Mouse (Mus musculus) CD4-positive, CD25-positive, alpha-beta regulatory T cell, adult 2 months (primary cell): Measurements from ENCODE around the gene Gpatch2l.

Experiments used
- DNase-seq: peaks from one replicate; pipeline ENCODE4 v3.0.0-alpha.2; 2012; ENCODE audit warnings: low read depth, low spot score

Gene Gpatch2l

DNA sequence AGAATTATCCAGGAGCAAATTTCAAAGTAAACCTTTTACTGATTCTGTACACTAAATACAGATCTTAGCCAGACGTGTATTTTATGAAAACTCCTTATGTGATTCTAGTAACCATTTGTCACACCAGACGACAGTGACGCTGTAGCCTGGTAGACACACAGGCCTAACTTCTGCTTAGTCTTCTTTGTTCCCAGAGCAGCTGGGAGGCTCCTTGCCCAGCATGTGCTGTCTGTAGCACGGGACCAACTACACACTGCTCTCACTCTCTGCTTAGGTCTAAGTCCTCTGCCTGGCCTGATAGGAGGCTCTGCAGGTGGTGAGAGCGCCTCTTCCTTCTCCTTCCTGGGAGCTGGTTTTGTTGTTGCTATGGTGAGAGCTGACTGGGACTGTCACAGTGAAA, 35.2 kb downstream of the Gpatch2l start:
- no peak for DNase-seq

DNA sequence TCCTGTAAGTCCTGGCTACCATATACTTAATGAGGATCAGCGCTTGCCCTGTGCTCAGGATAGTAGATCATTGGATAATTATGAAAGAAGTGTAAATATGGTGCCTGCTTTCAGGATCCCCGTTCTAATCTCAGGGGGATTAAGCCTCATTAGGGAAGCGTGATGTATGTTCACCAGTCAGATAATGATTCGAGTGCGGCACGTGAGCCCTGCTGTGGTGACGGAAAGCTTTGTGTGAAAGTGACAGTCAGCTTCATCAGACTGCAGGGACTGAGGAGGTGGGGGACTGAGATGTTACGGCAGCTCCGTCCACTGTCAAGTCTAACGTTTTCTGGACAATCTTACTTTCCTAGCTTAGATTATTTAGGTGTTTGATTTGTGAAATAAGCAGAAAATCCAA, 38.3 kb downstream of the Gpatch2l start:
- DNase-seq, result no peak

DNA sequence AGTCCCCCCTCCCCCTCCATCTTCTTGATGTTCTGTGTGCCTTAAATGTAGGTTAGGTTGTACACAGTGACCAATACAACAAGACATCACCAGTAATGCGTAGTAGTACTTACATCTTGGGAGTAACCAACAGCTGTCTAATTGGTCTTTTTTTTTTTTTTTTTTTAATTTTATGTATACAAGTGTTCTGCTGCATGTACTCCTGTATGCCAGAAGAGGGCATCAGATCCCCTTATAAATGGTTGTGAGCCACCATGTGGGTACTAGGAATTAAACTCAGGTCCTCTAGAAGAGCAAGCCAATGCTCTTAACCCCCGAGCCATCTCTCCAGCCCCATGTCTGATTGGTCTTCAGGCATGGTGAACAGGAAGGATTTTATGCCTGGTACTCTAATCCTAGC, 44.0 kb downstream of the Gpatch2l start:
- no peak for DNase-seq

DNA sequence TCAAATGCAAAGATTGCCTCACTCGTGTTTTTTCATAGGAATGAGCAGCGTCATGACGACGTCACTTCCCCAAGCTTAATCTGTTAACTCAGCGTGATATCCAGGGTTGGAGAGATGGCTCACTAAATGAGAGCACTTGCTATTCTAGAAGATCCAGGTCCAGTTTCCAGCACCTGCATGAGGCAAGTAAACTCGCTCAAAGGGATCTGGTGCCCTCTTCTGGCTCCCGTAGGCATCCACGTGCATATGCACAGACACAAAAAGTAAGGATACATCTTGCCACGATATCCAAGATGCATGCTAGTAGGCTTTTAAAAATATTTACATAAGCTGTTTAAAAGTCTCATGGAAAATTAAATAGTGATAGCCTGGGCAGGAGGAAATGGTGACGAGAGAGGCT, 55.8 kb downstream of the Gpatch2l start:
- no peak for DNase-seq

DNA sequence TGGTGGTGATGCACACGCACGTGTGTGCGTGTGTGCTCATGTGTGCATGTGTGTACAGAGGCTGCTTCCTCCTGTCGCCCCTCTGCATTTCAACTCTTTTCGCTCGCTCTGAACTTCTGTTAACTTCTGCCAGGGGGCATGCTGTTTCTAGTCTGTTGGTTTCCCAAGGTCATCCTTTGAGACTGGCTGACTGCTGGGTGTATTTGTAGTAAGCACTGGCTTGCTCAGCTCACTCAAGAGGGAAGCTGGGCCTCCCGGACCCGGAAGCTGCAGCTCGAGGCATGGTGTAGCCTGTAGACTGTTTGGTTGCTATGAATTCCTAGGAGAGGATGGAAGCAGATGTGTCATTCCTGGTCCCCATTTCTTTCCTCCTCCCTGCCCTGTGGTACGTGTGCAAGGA, 61.3 kb downstream of the Gpatch2l start:
- DNase-seq, result no peak

DNA sequence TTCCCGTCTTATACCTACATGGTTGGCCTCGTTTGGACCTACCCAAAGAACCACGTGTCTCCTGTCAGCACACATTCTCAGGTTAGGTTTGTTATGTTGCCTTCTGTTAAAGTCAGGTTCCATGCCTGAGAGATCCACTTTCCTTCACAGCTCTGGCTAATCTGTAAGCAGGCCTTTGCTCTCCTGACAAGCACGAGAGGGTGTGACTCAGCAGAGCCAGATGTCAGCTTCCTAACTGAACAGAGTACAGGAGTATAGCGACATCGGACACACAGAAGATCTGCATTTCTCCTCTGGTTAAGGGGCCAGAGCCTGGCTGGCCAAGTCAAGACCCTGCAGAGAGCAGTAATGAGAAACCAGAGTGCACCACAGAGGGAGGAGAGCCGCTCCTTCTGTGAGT, 63.4 kb downstream of the Gpatch2l start:
- DNase-seq, result peak; percentile 6

DNA sequence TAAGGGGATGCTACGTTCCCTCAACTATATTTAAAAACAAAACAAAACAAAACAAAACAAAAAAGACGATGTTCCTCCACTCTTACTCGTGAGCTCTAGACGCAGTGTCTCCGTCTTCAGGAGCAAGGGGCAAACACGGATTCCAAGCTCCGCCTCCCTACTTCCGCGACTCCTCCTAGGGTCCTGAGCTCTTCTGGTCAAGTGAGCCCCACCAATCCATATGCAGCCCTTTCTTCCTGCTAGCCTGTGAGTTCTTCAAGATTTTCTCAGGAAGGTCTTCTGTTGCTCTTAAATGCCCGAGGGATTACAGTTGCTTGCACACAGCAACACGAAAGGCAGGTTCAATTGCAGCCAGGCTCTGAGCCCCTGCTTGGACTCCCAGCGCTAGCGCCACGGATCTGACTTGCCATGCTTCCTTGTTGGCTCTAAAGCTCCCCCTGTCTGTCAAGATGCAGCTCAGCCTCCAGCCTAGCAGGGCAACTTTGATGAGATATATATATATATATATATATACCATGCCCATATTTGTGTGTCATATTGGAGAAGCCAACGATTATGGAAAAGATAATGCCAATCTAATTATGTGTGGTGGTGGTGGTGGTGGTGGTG, 64.1 kb downstream of the Gpatch2l start:
- DNase-seq, result peak; percentile 73

DNA sequence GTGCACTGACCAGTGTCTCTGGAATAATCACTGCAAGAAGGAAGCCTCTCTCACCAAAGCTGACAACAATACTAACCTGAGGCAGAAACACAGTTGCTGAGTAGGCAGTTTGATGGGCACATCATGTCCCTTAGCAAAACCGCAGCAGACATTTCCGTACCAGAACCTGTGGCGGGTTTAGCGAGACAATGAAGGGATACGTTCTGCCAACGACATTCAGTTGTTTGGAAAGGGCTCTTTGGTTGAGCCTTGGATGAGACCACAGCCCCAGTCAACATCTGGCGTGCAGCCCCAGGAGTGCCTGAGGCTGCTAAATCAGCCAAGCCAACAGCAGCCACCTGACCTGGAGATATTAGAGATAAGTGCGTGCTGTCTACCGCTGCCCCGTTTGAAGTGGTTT, 67.8 kb downstream of the Gpatch2l start:
- no peak for DNase-seq

DNA sequence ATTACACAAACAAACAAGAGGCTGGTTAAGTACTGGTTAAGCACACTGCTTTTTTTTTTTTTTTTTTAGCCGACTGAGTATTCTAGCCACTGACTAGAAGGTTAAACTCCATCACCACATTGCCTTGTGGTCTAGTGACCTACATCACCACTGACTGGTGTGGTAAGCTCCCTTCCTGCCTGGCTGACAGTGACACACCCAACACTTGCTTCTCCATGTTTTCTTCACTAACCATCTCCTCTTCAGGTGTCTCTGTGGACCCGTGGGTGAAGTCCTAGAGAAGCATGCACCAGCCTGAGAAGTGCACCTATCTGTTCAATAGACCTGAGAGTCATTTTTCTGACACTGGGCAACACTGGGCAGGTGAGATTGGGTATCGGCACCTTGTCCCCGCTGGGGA, 68.2 kb downstream of the Gpatch2l start:
- DNase-seq, result peak; percentile 31

DNA sequence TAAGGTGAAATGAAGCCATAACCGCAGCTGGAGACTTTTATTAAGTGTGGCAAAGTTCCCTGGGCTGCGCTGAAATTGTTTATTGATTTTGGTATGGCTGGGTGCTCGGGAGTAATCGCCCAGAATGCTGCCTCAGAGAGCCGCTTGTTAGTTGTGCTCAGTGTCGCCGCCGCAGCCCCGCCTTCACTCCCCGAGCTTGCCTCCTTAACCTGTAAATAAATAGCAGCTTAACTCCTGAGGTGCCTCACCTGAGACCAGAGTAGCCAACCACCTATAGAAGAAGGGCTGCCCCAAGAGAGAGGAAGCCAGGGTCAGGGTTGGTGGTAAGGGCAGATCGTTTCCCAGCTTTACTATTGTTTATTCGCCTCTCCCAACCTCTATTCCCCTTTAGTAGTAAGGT, 79.0 kb downstream of the Gpatch2l start:
- DNase-seq, result no peak

DNA sequence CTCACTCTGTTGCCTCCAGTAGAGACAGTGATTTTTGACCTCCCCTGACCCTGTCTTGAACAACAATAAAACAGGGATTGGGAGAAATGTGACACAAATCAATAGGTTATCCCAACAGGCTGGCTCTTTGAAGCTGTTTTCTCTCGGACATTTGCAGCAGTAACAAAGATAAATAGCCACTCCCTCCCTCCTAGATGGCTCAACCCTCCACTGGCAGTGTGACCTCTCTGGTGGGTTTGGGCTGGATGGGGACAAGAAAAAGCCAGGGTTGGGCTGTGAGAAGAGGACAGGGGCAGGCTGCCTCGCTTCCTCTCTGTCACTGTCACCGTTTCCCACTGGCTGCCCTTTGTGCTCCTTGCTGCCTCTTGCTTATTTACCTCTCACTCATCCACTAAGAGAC, 82.6 kb downstream of the Gpatch2l start:
- no peak for DNase-seq

DNA sequence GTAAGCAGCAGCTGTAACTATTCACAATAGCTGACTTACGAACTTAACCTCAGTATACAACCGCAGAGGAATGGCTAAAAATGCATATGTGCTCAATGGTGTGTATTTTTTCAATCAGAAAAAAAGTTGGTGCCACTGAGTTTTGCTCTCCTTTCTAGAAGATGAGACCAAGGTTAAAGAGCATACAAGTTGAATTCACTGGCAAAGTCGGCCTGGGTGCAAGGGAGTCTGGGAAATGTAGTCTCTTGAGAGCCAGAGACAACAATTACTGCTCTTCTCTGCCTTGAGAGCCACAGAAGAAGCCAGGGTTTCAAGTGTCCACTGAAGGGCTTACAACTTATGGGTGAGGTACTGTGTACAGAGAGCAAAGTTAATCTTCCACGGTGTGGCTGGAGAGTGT, 88.2 kb downstream of the Gpatch2l start:
- no peak for DNase-seq

DNA sequence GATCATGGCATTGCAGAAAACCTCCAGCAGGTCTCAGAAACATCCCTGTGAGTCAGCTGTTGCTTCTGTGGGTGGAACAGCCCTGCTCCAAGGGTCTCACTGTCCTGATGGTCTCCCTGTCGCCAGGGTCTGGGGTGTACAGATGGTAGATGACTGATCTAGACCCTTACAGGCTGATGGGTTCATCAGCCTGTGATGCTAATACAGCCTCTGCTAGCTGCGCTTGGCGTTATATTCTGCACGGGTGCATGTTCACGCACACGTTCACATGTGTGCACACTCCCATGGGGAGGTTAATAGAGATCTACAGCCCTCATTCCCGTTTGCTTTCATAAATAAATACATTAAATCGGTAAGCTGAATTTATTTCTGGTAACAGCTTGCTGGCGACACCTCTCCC, 89.0 kb downstream of the Gpatch2l start:
- no peak for DNase-seq

DNA sequence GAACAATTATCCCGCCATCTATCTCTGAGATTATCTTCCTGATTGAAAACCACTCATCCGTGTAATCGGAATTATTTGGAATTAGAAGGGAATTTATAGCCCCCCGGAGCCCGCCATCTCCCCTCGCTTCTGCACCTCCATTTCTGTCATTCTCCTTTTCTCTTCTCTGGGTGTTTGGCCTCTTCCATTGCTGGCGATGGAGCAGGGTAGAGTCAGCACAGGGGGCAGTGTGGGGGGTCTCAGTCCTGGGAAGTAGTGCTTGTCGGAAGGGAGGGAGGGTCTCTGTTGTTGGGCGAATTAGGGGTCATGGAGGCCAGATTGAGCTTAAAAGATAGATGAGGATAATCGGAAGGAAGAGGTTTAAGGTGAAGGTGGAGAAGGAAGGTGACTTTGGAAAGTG, 89.6 kb downstream of the Gpatch2l start:
- no peak for DNase-seq

DNA sequence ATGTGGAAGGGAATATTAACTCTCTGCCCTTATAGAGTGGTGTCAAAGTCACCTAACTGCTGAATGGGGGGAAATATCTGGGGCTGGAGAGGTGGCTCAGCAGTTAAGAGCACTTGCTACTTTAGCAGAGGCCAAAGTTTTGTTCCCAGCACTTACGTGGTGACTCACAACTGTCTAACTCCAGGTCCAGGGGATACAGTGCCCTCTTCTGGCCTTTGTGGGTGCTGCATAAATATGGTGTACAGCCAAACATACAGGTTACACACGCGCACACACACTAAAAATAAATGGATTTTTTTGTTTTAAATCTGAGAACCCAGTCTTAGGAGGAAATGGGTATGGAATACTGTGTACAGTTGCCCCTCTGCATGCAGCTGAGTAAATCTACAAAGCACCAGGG, 94.6 kb downstream of the Gpatch2l start:
- peak; percentile 2 for DNase-seq

DNA sequence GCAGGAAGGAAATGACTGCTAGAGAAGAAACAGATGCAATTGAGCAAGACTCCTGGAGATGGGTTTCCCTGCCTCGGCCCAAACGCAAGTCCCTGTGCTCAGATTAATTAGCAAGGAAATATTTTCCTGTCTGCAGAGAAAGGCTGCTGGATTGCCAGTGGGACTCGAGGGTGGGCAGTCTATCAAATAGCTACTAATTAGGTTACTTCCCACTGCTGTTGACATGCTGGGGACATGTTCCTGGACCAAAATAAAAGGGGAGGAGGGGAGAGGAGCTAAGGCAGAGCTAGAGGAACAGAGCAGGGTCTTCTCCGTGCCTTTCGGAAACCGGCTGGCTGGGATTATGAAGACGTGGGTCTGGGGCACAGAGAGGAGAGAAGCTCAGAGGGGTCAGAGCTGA, 95.2 kb downstream of the Gpatch2l start:
- DNase-seq, result no peak
